Mouse (Mus musculus) E14TG2a.4 (cell line): ENCODE data around the gene Slc24a3.

Experiments used
- H3K27me3 ChIP-seq: 2 replicates; pipeline ENCODE4 v1.6.1; 2014; ENCODE audit warnings: low read length, control low read depth; ENCODE audit not compliant: insufficient read depth
- H3K36me3 ChIP-seq: 2 replicates; pipeline ENCODE4 v1.6.1; 2014; ENCODE audit warnings: low read length, control low read depth; ENCODE audit not compliant: insufficient read depth
- H3K4me1 ChIP-seq: replicated peaks from 2 replicates; pipeline ENCODE4 v1.6.1; 2014; ENCODE audit warnings: low read depth, low read length, control low read depth
- H3K4me3 ChIP-seq: replicated peaks from 2 replicates; pipeline ENCODE4 v1.5.1; 2014; ENCODE audit warnings: mild to moderate bottlenecking, low read length
- H3K9me3 ChIP-seq: 2 replicates; pipeline ENCODE4 v1.6.1; 2014; ENCODE audit warnings: low read length, control low read depth
- CTCF ChIP-seq: conservative IDR thresholded peaks from 2 replicates; pipeline ENCODE4 v1.5.1; 2014; ENCODE audit warnings: low read length
- NANOG ChIP-seq: IDR thresholded peaks from 2 replicates; pipeline ENCODE4 v1.6.1; 2014; ENCODE audit warnings: borderline replicate concordance, low read length, mixed read lengths
- POU5F1 ChIP-seq: IDR thresholded peaks from 2 replicates; pipeline ENCODE4 v1.6.1; 2014; ENCODE audit warnings: low read length, borderline replicate concordance

Slc24a3 gene

DNA sequence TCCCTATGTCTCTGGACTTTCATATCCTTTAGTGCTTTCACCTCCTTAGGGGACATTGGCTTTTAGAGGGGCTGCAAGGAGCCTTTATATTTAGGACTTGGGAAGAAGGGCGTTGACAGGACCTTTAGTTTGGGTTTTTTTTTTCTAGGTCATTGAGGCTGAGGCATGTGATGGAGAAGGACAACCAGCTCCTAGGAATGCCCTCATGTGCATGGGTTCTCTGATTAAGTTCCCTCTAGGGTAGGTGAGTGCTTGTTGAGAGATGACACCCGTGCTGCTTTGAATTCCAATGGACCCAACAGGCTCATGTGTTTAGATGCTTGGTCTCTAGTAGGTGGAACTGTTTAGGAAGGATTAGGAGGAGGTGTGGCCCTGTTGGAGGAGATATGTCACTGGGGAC, 509.4 kb downstream of the Slc24a3 start:
- peaks cover 13% of the 10 kb centered on the region for H3K4me1 ChIP-seq
- no peak overlapping the region for H3K4me3 ChIP-seq
- peaks cover 7% of the 10 kb centered on the region for H3K9me3 ChIP-seq

DNA sequence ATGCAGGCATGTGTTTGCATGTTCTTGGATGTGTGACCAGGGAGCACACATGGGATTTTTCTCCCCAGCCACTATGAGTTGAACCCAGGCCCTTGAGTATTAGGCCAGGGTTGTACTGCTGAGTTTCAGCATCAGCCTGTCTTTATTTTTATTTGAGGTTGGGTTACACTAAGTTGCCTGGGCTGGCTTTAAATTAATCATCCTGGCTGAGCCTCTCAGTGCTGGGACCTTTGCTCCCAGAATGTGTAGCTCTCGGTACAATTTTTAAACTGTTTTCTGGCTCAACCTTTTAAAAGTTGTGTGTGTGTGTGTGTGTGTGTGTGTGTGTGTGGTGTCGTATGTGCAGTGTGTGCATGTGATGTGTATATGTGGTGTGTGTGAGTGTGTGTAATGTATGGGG, 512.6 kb downstream of the Slc24a3 start:
- Histone ChIP-seq H3K4me1 (peaks cover 3% of the 10 kb centered on the region), H3K4me3 (no peak overlapping the region), H3K9me3 (peaks cover 7% of the 10 kb centered on the region), H3K36me3 (no peaks in the 10 kb centered on the region), H3K27me3 (peaks cover 10% of the 10 kb centered on the region)
- TF ChIP-seq NANOG (no peak), CTCF (no peak), POU5F1 (no peak)

More for the DNA sequence above, 509.4 kb downstream of the Slc24a3 start:
- Histone ChIP-seq H3K27me3 (peaks cover 10% of the 10 kb centered on the region), H3K36me3 (no peaks in the 10 kb centered on the region)
- TF ChIP-seq POU5F1 (no peak), NANOG (no peak), CTCF (no peak)

DNA sequence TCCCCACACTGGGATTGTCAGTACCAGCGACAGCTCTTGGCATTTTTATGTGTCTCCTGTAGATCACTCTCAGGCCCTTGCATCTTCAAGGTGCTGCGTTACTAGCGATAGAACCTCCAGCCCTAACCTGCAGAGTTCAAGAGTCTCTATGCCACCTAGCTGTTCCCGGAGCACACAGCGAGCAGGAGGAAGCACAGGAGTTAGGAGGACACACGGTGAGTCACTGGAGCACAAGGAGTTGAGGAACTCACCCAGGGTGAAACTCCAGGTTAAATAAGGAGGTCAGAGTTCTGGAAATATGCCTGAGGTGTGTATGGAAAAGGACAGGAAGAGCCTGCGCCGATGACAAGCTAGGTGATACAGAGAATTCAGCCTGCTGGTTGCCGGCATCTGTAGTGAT, 513.2 kb downstream of the Slc24a3 start:
- Histone ChIP-seq H3K4me1 (peaks cover 3% of the 10 kb centered on the region), H3K36me3 (no peaks in the 10 kb centered on the region), H3K27me3 (peaks cover 10% of the 10 kb centered on the region), H3K9me3 (peaks cover 7% of the 10 kb centered on the region), H3K4me3 (no peak overlapping the region)
- TF ChIP-seq CTCF (no peak), POU5F1 (no peak), NANOG (no peak)

DNA sequence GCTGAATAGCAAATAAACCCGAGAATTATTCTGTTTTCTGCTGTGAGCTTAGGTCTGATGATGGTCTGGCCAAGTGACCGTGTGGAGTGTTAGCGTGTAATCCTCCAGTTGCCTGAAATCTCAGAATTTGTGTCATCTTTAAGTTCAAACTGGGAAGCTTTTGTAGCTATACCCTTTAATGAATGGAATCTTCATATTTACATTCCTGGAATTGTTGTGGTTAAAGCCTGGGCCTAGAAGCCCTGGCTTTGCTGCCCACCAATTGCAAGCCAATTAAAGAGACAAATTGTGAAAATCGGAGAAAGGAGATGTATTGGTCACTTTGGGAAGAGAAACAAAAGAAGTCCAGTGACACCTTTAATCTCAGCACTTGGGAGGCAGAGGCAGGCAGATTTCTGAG, 514.1 kb downstream of the Slc24a3 start:
- Histone ChIP-seq H3K27me3 (peaks cover 8% of the 10 kb centered on the region), H3K4me3 (no peak overlapping the region), H3K36me3 (no peaks in the 10 kb centered on the region), H3K4me1 (no peaks in the 10 kb centered on the region), H3K9me3 (peaks cover 7% of the 10 kb centered on the region)
- TF ChIP-seq POU5F1: no peak
- no peak for TF ChIP-seq NANOG
- TF ChIP-seq CTCF: no peak

DNA sequence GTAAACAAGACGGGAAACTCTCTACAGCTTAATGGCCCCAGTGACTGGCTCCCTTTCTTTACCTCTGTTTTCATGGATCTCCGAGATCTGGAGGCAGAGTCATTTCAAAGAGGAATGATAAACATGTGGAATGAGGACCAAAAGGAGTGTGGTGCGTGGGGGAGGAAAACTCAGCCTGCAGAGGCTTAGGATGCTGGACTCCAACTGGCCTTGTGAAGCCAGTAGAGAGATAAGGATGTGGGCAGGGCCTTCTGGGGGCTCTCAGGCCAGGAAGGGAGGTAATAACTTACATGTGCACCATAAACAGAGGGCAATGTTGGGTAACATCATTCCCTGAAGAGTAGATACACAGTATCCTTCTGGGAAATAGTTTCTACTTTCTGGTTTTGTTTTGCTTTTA, 515.4 kb downstream of the Slc24a3 start:
- Histone ChIP-seq H3K4me3 (no peak overlapping the region), H3K4me1 (no peaks in the 10 kb centered on the region), H3K27me3 (no peaks in the 10 kb centered on the region), H3K36me3 (no peaks in the 10 kb centered on the region), H3K9me3 (no peaks in the 10 kb centered on the region)
- TF ChIP-seq POU5F1: no peak

DNA sequence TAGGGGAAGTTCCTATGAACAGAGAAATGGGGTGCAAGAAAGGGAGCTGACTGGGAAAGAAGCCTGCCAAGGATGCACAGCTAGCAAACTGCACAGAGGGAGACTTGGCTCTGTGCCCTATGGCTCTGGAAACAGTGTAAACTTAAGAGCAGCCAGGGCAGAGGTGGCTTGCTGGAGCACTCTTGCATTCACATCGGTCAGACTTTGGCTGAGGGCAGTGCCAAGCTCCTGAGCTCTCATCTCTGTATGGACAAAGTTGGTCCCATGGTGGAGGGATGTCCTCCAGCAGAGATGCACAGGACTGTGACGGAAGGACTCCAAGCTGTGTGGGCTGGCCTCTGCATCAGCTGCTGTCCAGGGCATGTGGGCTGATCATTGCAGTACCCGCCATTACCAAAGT, 516.0 kb downstream of the Slc24a3 start:
- Histone ChIP-seq H3K4me1 (no peaks in the 10 kb centered on the region), H3K9me3 (no peaks in the 10 kb centered on the region), H3K36me3 (no peaks in the 10 kb centered on the region), H3K4me3 (no peak overlapping the region), H3K27me3 (no peaks in the 10 kb centered on the region)
- TF ChIP-seq CTCF (no peak), NANOG (no peak), POU5F1 (no peak)

DNA sequence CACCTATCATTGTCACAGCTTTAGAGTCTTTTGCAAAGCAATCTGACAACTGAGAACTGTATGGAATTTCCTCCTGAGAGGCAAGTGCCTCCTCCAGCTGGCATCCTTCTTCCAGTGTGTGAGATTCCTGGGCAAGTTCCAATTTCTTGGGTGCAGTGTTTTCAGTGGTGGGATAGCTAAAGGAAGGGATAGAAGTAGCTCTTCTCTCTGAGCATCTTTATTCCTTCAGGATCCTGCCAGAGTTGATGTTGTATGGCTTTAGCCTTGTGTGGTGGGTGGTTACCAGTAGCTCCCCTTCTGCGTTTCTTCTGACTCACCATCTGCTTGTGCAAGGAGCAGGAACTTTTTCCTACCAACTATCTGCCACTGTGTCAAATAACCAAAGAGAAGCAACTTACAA, 516.6 kb downstream of the Slc24a3 start:
- H3K9me3 ChIP-seq: no peaks in the 10 kb centered on the region
- H3K4me1 ChIP-seq: no peaks in the 10 kb centered on the region
- no peaks in the 10 kb centered on the region for H3K27me3 ChIP-seq
- no peaks in the 10 kb centered on the region for H3K36me3 ChIP-seq
- TF ChIP-seq NANOG: no peak
- no peak for TF ChIP-seq CTCF
- TF ChIP-seq POU5F1: no peak
- H3K4me3 ChIP-seq: no peak overlapping the region

DNA sequence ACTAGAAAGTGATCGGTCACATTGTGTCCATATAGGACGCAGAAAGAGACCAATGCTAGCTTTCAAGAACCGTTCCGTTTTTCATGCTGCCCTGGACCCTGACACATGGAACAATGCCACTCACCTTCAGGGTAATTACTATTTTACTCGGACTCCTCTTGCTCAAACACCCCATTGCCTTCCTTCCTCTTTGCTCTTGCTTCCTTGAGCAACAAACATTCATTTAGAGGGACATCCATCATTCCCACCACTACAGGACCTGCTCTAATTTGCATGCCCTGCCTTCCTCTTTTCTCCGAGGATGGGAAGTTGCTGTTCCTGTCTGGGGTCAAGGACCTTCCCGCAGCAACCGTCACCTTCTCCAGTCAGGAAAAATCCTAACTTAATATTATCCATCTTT, 517.3 kb downstream of the Slc24a3 start:
- Histone ChIP-seq H3K9me3 (no peaks in the 10 kb centered on the region), H3K36me3 (no peaks in the 10 kb centered on the region), H3K4me1 (no peaks in the 10 kb centered on the region), H3K4me3 (no peak overlapping the region), H3K27me3 (no peaks in the 10 kb centered on the region)
- TF ChIP-seq CTCF (no peak), NANOG (no peak), POU5F1 (no peak)

DNA sequence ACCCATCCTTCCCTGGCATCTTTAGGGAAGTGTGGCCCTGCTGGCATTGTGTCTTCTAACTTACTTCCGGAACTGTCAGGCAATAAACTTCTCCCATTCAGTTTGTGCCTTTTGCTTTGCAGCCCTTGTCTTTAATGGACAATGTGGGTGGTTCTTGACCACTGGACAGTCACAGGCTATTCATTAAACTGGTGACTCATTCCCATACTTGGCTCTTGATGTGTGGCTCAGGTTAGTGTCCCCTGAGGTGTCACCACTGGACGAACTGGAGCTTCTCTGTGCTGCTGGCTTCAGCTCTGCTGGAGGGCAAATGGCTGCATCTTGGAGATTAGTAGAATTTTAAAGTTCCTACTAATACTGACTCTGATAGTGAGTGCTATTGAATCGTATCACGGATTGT, 518.5 kb downstream of the Slc24a3 start:
- TF ChIP-seq CTCF (no peak), NANOG (no peak), POU5F1 (no peak)
- no peaks in the 10 kb centered on the region for H3K9me3 ChIP-seq
- H3K36me3 ChIP-seq: no peaks in the 10 kb centered on the region
- no peaks in the 10 kb centered on the region for H3K4me1 ChIP-seq
- no peaks in the 10 kb centered on the region for H3K27me3 ChIP-seq
- H3K4me3 ChIP-seq: no peak overlapping the region
